Mouse (Mus musculus) frontal cortex, postnatal 36 days (tissue): ENCODE measurements at regions not wholly inside any gene's neighbourhood (a gene's known extent, or its start where the extent isn't known, plus 50 kb on each side); places are given as distances from the start of the nearest gene placed in this dataset.
"Not testable (repeated sequence)": the region's sequence is repeated elsewhere in the genome, so short reads cannot be mapped to it uniquely, and the experiment has no call there.

ENCODE experiments used
- DNase-seq, 2 experiments: peaks; one replicate each; pipeline ENCODE4 v3.0.0; 2022; ENCODE audit warnings: low spot score in 2 of 2

GRCm38 (mm10) chr4:7921503-7921902 is 317.3 kb downstream of the Car8 start:
- no peak for DNase-seq

GRCm38 (mm10) chr4:7913191-7913590 is 325.6 kb downstream of the Car8 start:
- no peak for DNase-seq

- DNase-seq: no peak
Observed at GRCm38 (mm10) chr4:7912675-7913074, 326.2 kb downstream of the Car8 start.

GRCm38 (mm10) chr4:7903130-7903529 is 335.7 kb downstream of the Car8 start:
- DNase-seq: no peak

DNA sequence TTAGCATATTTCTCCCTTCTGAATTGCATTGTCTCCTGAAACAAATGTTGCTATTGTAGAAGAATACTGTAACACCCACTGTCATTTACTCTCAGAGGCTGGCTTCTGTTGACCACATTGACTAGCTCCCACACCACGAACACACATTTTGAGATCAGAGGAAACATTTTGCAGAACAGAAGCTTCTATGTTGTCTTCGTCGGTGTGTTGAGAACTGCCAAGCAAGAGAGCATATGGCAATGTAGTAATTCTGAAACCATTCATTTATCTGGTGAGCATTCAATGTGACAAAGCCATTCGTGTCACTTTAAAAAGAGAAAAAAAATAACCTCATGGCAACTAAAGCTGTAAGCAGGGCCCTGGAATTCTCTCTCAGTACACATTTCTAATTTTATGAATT is 343.9 kb downstream of the Car8 start:
- no peak for DNase-seq

DNA sequence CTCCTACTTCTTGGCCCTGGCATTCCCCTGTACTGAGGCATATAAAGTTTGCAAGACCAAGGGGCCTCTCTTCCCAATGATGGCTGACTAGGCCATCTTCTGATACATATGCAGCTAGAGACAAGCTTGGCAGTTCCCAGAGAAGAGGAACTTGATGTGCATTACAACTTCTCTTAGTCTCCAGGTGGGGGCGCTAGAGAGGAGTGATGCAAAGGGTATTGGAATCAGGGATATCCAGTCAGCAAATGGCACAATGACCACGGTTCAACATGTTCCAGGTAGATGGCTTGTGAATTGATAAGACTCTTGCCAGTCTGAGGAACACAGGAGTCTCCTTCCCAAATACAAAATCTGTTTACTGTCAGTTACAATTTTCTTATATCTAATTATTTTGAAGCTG is 347.7 kb downstream of the Car8 start:
- no peak for DNase-seq

- no peak for DNase-seq
Observed at GRCm38 (mm10) chr4:7854518-7854917, 384.3 kb downstream of the Car8 start.

DNA sequence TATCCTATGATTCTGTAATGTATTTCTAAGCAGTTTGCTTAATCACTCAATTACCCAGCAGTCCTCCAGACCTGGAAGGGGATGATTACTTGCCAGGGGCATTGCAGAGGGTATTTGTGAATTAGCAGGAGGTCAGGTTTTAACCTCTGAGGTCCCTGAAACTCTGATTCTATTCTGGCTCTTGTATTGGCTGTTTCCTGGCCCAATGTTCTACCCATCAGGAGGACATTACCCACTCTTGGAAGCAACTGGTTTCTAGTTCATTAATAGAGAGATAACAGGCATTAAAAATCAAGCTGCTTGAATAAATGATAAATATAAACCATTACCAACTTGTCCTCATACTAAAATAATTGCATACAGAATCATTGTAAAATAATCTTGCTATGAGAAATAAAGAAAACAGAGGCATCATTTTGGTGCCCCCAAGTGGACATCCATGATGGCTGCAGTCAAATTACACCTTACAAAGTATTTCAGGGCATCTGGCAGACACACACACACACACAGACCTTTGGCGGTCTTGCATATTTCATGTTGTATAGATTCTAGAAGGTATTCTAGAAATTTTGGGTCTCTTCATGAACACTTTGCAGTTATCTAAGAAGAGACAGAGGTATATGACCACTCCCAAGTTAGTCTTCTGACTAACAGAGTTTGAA is 385.6 kb downstream of the Car8 start:
- DNase-seq: peak; percentile 29 to 78

DNA sequence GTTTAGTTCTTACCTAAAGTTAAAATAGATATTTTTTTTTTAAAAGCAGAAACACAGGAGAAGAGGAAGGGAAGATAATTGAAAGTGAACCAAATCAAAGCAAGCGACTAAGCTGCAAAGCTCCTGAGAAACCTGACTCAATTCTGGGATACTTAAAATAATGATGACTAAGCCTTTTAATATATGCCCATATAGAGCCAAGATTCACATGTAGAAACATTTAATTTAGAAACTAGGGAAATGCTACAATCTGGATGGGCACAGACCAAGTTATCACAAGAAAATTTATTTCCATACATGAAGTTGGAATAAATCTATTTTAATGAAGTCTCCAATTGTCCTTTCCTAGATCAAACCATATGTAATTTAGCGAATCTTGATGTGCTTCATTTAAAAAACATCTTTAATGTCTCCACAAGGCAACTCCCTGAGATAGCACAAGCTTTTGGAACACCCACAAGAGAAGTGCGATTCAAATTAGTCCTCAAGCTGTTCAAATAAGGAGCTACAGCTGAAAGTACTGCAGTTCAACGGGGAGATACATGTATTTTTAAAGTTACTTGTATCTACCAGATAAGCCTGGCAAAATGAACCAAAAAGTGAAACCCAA is 386.7 kb downstream of the Car8 start:
- peak; percentile 6 to 63 for DNase-seq

DNA sequence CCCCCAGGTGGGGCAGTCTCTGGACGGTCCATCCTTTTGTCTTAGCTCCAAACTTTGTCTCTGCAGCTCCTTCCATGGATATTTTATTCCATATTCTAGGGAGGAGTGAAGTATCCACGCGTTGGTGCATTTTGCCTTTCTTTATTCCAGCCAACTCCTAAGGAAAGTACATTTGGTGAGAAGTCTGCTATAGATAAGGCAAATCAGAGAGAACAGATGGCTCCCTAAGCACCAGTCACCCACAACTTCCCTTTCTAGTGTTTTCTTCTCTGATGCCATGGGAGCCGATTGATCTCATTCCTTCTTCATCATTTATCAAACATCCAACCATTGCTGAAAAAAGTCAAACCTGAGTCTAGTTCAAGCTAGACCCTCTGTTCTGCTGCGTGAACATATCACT is 391.4 kb downstream of the Car8 start:
- peak; percentile 10 to 36 for DNase-seq

DNA sequence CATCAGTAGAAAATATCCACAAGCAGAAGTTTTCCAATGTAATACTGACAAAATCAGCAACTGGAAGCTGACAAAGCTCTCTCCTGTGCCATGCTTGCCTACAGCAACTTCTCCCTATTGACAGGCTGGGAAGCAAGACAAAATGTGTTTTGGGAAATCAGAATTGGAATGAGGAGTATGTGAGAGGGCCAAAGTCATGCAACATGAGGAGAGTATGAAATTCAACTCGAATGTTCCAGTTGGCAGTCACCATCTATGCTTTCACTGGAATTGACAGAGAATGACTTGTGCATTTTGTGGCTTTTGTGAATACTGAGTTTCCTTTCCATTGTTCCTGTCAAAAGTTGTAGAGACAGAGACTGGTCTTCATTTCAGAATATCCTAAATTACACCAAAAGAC is 409.7 kb downstream of the Car8 start:
- no peak for DNase-seq

DNA sequence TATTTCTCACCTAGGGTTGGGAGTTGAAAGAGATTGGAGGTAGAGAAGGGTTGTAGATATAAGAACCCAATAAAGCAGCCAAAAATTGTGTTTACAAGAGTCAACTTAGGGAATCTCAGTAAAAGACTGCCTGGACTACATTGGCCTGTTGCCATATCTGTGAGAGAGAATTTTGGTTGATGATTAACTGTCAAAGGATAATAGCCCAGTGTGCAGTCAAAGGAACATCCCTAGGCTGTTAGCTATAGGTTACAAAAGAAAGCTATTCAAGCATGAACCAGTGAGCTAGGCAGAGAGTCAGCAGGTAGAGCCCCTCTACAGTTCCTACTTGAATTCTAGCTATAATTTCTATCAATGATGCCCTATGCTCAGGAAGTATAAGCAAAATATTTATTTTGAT is 419.0 kb downstream of the Car8 start:
- no peak for DNase-seq

GRCm38 (mm10) chr4:7777761-7778160 is 461.1 kb downstream of the Car8 start:
- DNase-seq: not testable (repeated sequence)

GRCm38 (mm10) chr4:7755473-7755872 is 483.4 kb downstream of the Car8 start:
- DNase-seq: no peak

- no peak for DNase-seq
Observed at GRCm38 (mm10) chr4:7753931-7754330, 484.9 kb downstream of the Car8 start.

DNA sequence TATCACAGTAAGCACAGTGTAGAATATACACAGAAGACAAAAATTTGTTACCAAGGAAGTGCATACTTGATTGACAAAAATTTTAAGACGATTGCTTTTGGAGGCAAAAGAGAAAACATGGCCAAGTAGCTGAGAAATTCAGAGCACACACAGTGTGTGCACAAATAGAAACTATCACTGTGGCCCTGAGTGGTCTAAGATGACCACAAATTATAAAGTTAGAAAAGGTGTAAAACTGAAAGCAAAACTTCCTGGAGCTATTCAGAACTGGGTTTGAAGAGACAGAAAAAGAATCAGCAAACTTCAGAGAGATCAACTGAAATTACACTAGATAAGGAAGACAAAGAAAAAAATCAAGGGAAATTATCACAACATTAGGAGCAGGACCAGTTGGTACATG is 487.6 kb downstream of the Car8 start:
- no peak for DNase-seq

DNA sequence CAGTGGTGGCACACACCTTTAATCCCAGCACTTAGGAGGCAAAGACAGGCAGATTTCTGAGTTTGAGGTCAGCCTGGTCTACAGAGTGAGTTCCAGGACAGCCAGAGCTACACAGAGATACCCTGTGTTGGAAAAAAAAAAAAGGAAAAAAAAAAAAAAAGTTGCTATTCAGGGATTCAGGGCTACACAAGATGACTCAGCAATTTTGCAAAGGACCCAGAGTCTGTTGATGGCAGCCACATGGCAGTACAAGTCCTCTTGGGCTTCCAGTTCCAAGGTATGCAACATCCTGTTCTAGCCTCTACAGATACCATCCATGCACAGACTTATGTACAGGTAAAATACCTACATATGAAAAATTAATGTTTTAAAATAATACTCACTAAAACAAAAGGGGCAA is 515.9 kb downstream of the Car8 start:
- DNase-seq: no peak

DNA sequence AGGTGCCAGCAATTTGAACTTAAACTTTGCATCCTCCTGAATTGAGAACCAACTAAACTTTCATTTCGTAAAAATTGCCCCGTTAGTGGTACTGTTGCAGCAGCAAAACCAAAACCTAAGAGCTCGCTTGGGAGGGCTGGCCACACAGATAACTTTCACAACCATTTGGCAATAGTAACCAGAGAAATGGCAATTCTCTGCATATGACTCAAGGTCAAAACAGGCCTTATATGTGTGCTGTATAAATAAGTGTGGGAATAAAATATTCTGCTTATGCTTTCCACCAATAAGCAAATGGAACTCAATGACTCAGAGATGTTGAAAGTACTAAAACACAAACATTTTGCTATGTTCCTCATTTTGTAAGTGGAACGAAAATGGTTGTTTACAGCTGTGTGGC is 550.3 kb downstream of the Car8 start:
- no peak for DNase-seq

DNA sequence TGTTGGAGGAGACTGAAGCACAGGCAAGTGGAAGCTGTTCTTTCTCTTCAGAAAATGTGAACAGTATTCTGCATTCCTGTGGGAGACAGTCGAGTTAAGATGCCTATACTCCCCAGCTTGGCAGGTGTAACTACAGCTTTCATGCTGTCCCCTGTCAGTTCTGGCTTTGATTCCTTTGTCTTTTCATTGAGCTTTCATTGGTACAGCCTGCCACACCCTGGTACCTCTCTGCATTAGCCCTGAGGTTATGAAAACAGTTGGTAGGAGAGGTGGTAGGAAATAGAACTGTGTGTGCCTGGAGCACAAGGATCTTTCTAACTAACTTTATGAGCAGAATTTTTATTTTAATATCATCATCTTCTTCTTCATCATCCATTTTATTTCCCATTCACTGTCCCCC is 551.6 kb downstream of the Car8 start:
- no peak for DNase-seq

- peak; percentile 3 to 5 for DNase-seq
Observed at GRCm38 (mm10) chr4:7670795-7671105, 568.1 kb downstream of the Car8 start.

- no peak for DNase-seq
Observed at GRCm38 (mm10) chr4:7669992-7670794, 568.6 kb downstream of the Car8 start.

DNA sequence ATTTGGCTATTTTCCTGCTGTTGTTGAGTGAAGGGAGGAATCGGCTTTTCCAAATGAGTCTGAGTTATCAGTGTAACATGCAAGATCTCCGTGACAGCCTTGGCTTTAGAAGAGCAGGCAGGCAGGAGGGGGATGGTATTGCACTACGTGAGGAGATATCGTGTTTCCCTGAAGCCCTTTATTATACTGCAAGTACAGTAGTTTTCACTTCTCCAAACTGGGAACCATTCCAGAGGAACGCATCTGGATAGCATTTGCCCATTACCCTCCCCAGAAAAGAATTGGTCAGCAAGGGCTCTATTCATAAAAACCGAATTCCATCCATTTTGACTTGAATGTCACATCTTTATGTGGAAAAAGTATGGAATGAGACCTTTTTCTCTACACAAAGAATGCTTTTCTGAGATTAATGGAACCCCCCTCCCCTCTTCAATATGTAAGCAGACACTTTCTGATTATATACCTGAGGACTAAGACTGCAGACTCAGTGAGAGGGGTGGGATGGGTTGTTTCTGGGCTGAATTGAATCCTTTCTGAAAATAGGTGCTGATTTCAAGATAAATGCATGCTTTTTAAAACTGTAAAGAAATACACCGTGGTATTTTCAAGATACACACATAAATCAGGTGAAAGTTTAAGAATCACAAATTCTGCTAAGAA is 571.8 kb downstream of the Car8 start:
- DNase-seq: no peak
